Mouse (Mus musculus): Measurements from ENCODE around the gene Pakap. TPM values are rescaled to one million over a fixed set of nuclear protein-coding genes. Genes with fewer than 3 reads are reported as not detected.

Pakap gene
- polyA plus RNA-seq, 1 experiment from 2014 or later: 1.4 TPM

- no peak overlapping the region for H3K4me3 ChIP-seq (replicated peaks)
- H3K27me3 ChIP-seq: no peaks in the 10 kb centered on the region
- ATAC-seq (ENCODE audit: insufficient read depth): no peak
- no peak overlapping the region for H3K27ac ChIP-seq (replicated peaks)
- H3K9me3 ChIP-seq (replicated peaks): no peaks in the 10 kb centered on the region
- H3K4me1 ChIP-seq (replicated peaks): no peaks in the 10 kb centered on the region
- H3K36me3 ChIP-seq (replicated peaks): no peaks in the 10 kb centered on the region
- no peak overlapping the region for H3K9ac ChIP-seq
- WGBS (ENCODE audit: insufficient replicate concordance): 47% methylated on average over 5 of the region's 5 CpGs
- no peak overlapping the region for H3K4me2 ChIP-seq
These were observed 84.4 kb downstream of the Pakap start for GRCm38 (mm10) chr4:57652185-57652904.

- no peak overlapping the region for H3K9ac ChIP-seq
- no peak overlapping the region for H3K4me3 ChIP-seq (replicated peaks)
- 45% methylated on average over 1 of the region's 1 CpGs for WGBS (ENCODE audit: insufficient replicate concordance)
- no peak overlapping the region for H3K27ac ChIP-seq (replicated peaks)
- no peak overlapping the region for H3K4me2 ChIP-seq
- H3K9me3 ChIP-seq (replicated peaks): no peaks in the 10 kb centered on the region
- H3K36me3 ChIP-seq (replicated peaks): no peaks in the 10 kb centered on the region
- no peaks in the 10 kb centered on the region for H3K27me3 ChIP-seq
- ATAC-seq (ENCODE audit: insufficient read depth): no peak
- H3K4me1 ChIP-seq (replicated peaks): no peaks in the 10 kb centered on the region
These were observed 88.0 kb downstream of the Pakap start for GRCm38 (mm10) chr4:57655966-57656365.

GRCm38 (mm10) chr4:57656388-57656787, 88.4 kb downstream of the Pakap start:
- H3K36me3 ChIP-seq (replicated peaks): no peaks in the 10 kb centered on the region
- no peaks in the 10 kb centered on the region for H3K4me1 ChIP-seq (replicated peaks)
- WGBS (ENCODE audit: insufficient replicate concordance): 77% methylated on average over 12 of the region's 12 CpGs
- no peak for ATAC-seq (ENCODE audit: insufficient read depth)
- no peak overlapping the region for H3K27ac ChIP-seq (replicated peaks)
- no peaks in the 10 kb centered on the region for H3K9me3 ChIP-seq (replicated peaks)
- no peak overlapping the region for H3K4me2 ChIP-seq
- no peaks in the 10 kb centered on the region for H3K27me3 ChIP-seq
- no peak overlapping the region for H3K9ac ChIP-seq
- no peak overlapping the region for H3K4me3 ChIP-seq (replicated peaks)

GRCm38 (mm10) chr4:57656861-57657260, 88.9 kb downstream of the Pakap start:
- Histone ChIP-seq H3K27me3 (no peaks in the 10 kb centered on the region), H3K36me3 (replicated peaks) (no peaks in the 10 kb centered on the region), H3K9ac (no peak overlapping the region), H3K4me3 (replicated peaks) (no peak overlapping the region), H3K9me3 (replicated peaks) (no peaks in the 10 kb centered on the region), H3K4me1 (replicated peaks) (no peaks in the 10 kb centered on the region), H3K4me2 (no peak overlapping the region), H3K27ac (replicated peaks) (no peak overlapping the region)
- no peak for ATAC-seq (ENCODE audit: insufficient read depth)
- WGBS (ENCODE audit: insufficient replicate concordance): 68% methylated on average over 3 of the region's 3 CpGs

- WGBS (ENCODE audit: insufficient replicate concordance): 25% methylated on average over 4 of the region's 4 CpGs
- Histone ChIP-seq H3K36me3 (replicated peaks) (no peaks in the 10 kb centered on the region), H3K4me1 (replicated peaks) (no peaks in the 10 kb centered on the region), H3K9me3 (replicated peaks) (no peaks in the 10 kb centered on the region), H3K27me3 (no peaks in the 10 kb centered on the region), H3K4me3 (replicated peaks) (no peak overlapping the region), H3K9ac (no peak overlapping the region), H3K27ac (replicated peaks) (no peak overlapping the region), H3K4me2 (no peak overlapping the region)
- ATAC-seq (ENCODE audit: insufficient read depth): no peak
These were observed 92.5 kb downstream of the Pakap start for GRCm38 (mm10) chr4:57660470-57660869.

- H3K36me3 ChIP-seq (replicated peaks): no peaks in the 10 kb centered on the region
- no peak for ATAC-seq (ENCODE audit: insufficient read depth)
- H3K27me3 ChIP-seq: no peaks in the 10 kb centered on the region
- H3K4me3 ChIP-seq (replicated peaks): no peak overlapping the region
- WGBS (ENCODE audit: insufficient replicate concordance): 48% methylated on average over 3 of the region's 3 CpGs
- no peak overlapping the region for H3K9ac ChIP-seq
- no peak overlapping the region for H3K27ac ChIP-seq (replicated peaks)
- H3K4me1 ChIP-seq (replicated peaks): no peaks in the 10 kb centered on the region
- no peaks in the 10 kb centered on the region for H3K9me3 ChIP-seq (replicated peaks)
- H3K4me2 ChIP-seq: no peak overlapping the region
These were observed 98.1 kb downstream of the Pakap start for GRCm38 (mm10) chr4:57666101-57666500.

- Histone ChIP-seq H3K4me1 (replicated peaks) (no peaks in the 10 kb centered on the region; the same call in 1 of the 2 replicates), H3K4me3 (replicated peaks) (no peak overlapping the region), H3K4me2 (no peak overlapping the region), H3K27me3 (peaks cover 8% of the 10 kb centered on the region), H3K36me3 (replicated peaks) (no peaks in the 10 kb centered on the region), H3K9ac (no peak overlapping the region), H3K9me3 (replicated peaks) (no peaks in the 10 kb centered on the region), H3K27ac (replicated peaks) (no peak overlapping the region)
- ATAC-seq (ENCODE audit: insufficient read depth): no peak
- WGBS (ENCODE audit: insufficient replicate concordance): 36% methylated on average over 7 of the region's 7 CpGs
These were observed 103.0 kb downstream of the Pakap start for GRCm38 (mm10) chr4:57670813-57671469.

GRCm38 (mm10) chr4:57672541-57672940, 104.6 kb downstream of the Pakap start:
- Histone ChIP-seq H3K27ac (replicated peaks) (no peak overlapping the region), H3K36me3 (replicated peaks) (no peaks in the 10 kb centered on the region), H3K4me2 (no peak overlapping the region), H3K4me1 (replicated peaks) (no peaks in the 10 kb centered on the region; the same call in 1 of the 2 replicates), H3K9ac (no peak overlapping the region), H3K27me3 (peaks cover 8% of the 10 kb centered on the region), H3K9me3 (replicated peaks) (no peaks in the 10 kb centered on the region), H3K4me3 (replicated peaks) (no peak overlapping the region)
- ATAC-seq (ENCODE audit: insufficient read depth): no peak
- 60% methylated on average over 4 of the region's 4 CpGs for WGBS (ENCODE audit: insufficient replicate concordance)

- no peak overlapping the region for H3K27ac ChIP-seq (replicated peaks)
- H3K9me3 ChIP-seq (replicated peaks): no peaks in the 10 kb centered on the region
- H3K36me3 ChIP-seq (replicated peaks): no peaks in the 10 kb centered on the region
- H3K27me3 ChIP-seq: peaks cover 8% of the 10 kb centered on the region
- H3K4me2 ChIP-seq: no peak overlapping the region; the same call in 1 of the 2 replicates
- 6% methylated on average over 12 of the region's 12 CpGs for WGBS (ENCODE audit: insufficient replicate concordance)
- H3K4me1 ChIP-seq (replicated peaks): no peaks in the 10 kb centered on the region; the same call in 1 of the 2 replicates
- no peak overlapping the region for H3K4me3 ChIP-seq (replicated peaks)
- ATAC-seq (ENCODE audit: insufficient read depth): no peak
- no peak overlapping the region for H3K9ac ChIP-seq
These were observed 105.3 kb downstream of the Pakap start for GRCm38 (mm10) chr4:57672996-57673906.

- no peak overlapping the region for H3K9ac ChIP-seq
- H3K4me3 ChIP-seq (replicated peaks): no peak overlapping the region
- no peaks in the 10 kb centered on the region for H3K36me3 ChIP-seq (replicated peaks)
- no peak overlapping the region for H3K27ac ChIP-seq (replicated peaks)
- H3K9me3 ChIP-seq (replicated peaks): no peaks in the 10 kb centered on the region
- ATAC-seq (ENCODE audit: insufficient read depth): no peak
- H3K4me2 ChIP-seq: no peak overlapping the region
- H3K4me1 ChIP-seq (replicated peaks): no peaks in the 10 kb centered on the region; the same call in 1 of the 2 replicates
- peaks cover 8% of the 10 kb centered on the region for H3K27me3 ChIP-seq
- 44% methylated on average over 7 of the region's 7 CpGs for WGBS (ENCODE audit: insufficient replicate concordance)
These were observed 106.4 kb downstream of the Pakap start for GRCm38 (mm10) chr4:57674351-57674750.

GRCm38 (mm10) chr4:57675387-57675786, 107.4 kb downstream of the Pakap start:
- WGBS (ENCODE audit: insufficient replicate concordance): under 1% methylated on average over 13 of the region's 13 CpGs
- peak; percentile 47 for ATAC-seq (ENCODE audit: insufficient read depth)
- H3K4me3 ChIP-seq (replicated peaks): no peak overlapping the region
- 0 out of 2 replicates have a peak overlapping the region, but pooled peaks have one; percentile 2 for H3K27ac ChIP-seq (replicated peaks)
- H3K9me3 ChIP-seq (replicated peaks): no peaks in the 10 kb centered on the region
- no peaks in the 10 kb centered on the region for H3K36me3 ChIP-seq (replicated peaks)
- peaks cover 8% of the 10 kb centered on the region for H3K27me3 ChIP-seq
- H3K4me2 ChIP-seq: peak overlapping the region; percentile 39; the same call in 1 of the 2 replicates
- no peaks in the 10 kb centered on the region; the same call in 1 of the 2 replicates for H3K4me1 ChIP-seq (replicated peaks)
- H3K9ac ChIP-seq: no peak overlapping the region

Measured in liver, embryonic 15.5 days (tissue).